ENCODE assay signal across 9 mouse cellular contexts in genomic region chr6:117167426-117167730, GRCm38 (mm10). TPM values are rescaled to one million over a fixed set of nuclear protein-coding genes. Genes with fewer than 3 reads are reported as not detected.
DNase-seq lines count a peak whose midpoint lies in the region; ATAC-seq and TF ChIP-seq lines count a peak whose summit lies in the region.
"Had no signal": no experiment of that assay in that cellular context is flagged by ENCODE, and none has a peak within 500 bp of the region (broad histone marks: within the 10 kb centered on the region; RNA-seq: fewer than 3 reads in every experiment).

No protein-coding gene starts in this region.

- 11% methylated on average over 7 of the region's 7 CpGs for WGBS in forebrain, embryonic 14.5 days
- WGBS in intestine, embryonic 14.5 days, result 23% methylated on average over 7 of the region's 7 CpGs
- 10% methylated on average over 7 of the region's 7 CpGs for WGBS in midbrain, embryonic 16.5 days

- DNase-seq in layer of hippocampus, adult 2 months (ENCODE audit: low spot score in 2 of 2), result no peak
- DNase-seq in layer of hippocampus, adult 18-20 months (ENCODE audit: low spot score in 2 of 2), result no peak
- no peak for DNase-seq in forebrain, embryonic 14.5 days (ENCODE audit: low spot score)
- DNase-seq in intestine, embryonic 14.5 days (ENCODE audit: low spot score), result peak; percentile 71
- DNase-seq in thymus, postnatal 36 days, result no peak
- DNase-seq in urinary bladder, postnatal 4 days (ENCODE audit: low spot score in 2 of 2), result no peak
- DNase-seq in cerebellum, adult 11-12 months, result no peak

- H3K9me3 ChIP-seq in forebrain, embryonic 14.5 days (replicated peaks; ENCODE audit: control insufficient read depth, low read length), result no peaks in the 10 kb centered on the region
- H3K9me3 ChIP-seq in intestine, embryonic 14.5 days (ENCODE audit: control insufficient read depth, low read length), result no peaks in the 10 kb centered on the region
- H3K9me3 ChIP-seq in midbrain, embryonic 16.5 days (replicated peaks; ENCODE audit: control insufficient read depth, low read length, poor library complexity, severe bottlenecking), result no peaks in the 10 kb centered on the region

- H3K27me3 ChIP-seq in forebrain, embryonic 14.5 days (replicated peaks; ENCODE audit: control insufficient read depth, insufficient read depth, low read length), result peaks cover 48% of the 10 kb centered on the region
- H3K27me3 ChIP-seq in intestine, embryonic 14.5 days (replicated peaks; ENCODE audit: control insufficient read depth, insufficient read depth, low read length), result peaks cover 7% of the 10 kb centered on the region
- peaks cover 43% of the 10 kb centered on the region for H3K27me3 ChIP-seq in midbrain, embryonic 16.5 days (ENCODE audit: control insufficient read depth, insufficient read depth, low read depth, low read length)

- H3K36me3 ChIP-seq in forebrain, embryonic 14.5 days (ENCODE audit: control insufficient read depth, insufficient read depth, low read length), result no peaks in the 10 kb centered on the region
- peaks cover 1% of the 10 kb centered on the region; the same call in 1 of the 2 replicates for H3K36me3 ChIP-seq in intestine, embryonic 14.5 days (ENCODE audit: control insufficient read depth, insufficient read depth, low read length)
- H3K36me3 ChIP-seq in midbrain, embryonic 16.5 days (ENCODE audit: control insufficient read depth, insufficient read depth, low read length), result no peaks in the 10 kb centered on the region

- H3K27ac ChIP-seq in layer of hippocampus, adult 2 months, result peak overlapping the region; percentile 1; the same call in 1 of the 2 replicates
- no peak overlapping the region for H3K27ac ChIP-seq in forebrain, embryonic 14.5 days (ENCODE audit: low read depth, low read length)
- no peak overlapping the region for H3K27ac ChIP-seq in intestine, embryonic 14.5 days (ENCODE audit: low read depth)
- no peak overlapping the region for H3K27ac ChIP-seq in midbrain, embryonic 16.5 days (ENCODE audit: low read length)

- H3K9ac ChIP-seq in forebrain, embryonic 14.5 days (ENCODE audit: low read length), result no peak overlapping the region
- H3K9ac ChIP-seq in intestine, embryonic 14.5 days (ENCODE audit: low read length), result no peak overlapping the region
- no peak overlapping the region for H3K9ac ChIP-seq in midbrain, embryonic 16.5 days (ENCODE audit: low read depth, low read length)

- peak overlapping the region; percentile 91; the same call in 1 of the 2 replicates for H3K4me2 ChIP-seq in forebrain, embryonic 14.5 days (ENCODE audit: low read length)
- H3K4me2 ChIP-seq in intestine, embryonic 14.5 days (ENCODE audit: low read length), result peak overlapping the region; percentile 87
- peak overlapping the region; percentile 96 for H3K4me2 ChIP-seq in midbrain, embryonic 16.5 days (ENCODE audit: low read length)

- ATAC-seq in forebrain, embryonic 14.5 days, result no peak
- no peak for ATAC-seq in intestine, embryonic 14.5 days (replicated peaks; ENCODE audit: low FRiP score, low TSS enrichment, low read depth)
- ATAC-seq in midbrain, embryonic 16.5 days, result no peak

- peak overlapping the region; percentile 60; the same call in 1 of the 2 replicates for H3K4me3 ChIP-seq in layer of hippocampus, adult 2 months
- H3K4me3 ChIP-seq in forebrain, embryonic 14.5 days (ENCODE audit: low read depth, low read length), result 0 out of 2 replicates have a peak overlapping the region, but pooled peaks have one; percentile 56
- no peak overlapping the region for H3K4me3 ChIP-seq in intestine, embryonic 14.5 days (ENCODE audit: low read depth, low read length)
- H3K4me3 ChIP-seq in midbrain, embryonic 16.5 days (ENCODE audit: low read depth, low read length), result no peak overlapping the region

- H3K4me1 ChIP-seq in forebrain, embryonic 14.5 days (ENCODE audit: control insufficient read depth, insufficient read depth, low read length), result peaks cover 12% of the 10 kb centered on the region
- peaks cover 20% of the 10 kb centered on the region for H3K4me1 ChIP-seq in intestine, embryonic 14.5 days (replicated peaks; ENCODE audit: control insufficient read depth, insufficient read depth, low read length)
- peaks cover 22% of the 10 kb centered on the region for H3K4me1 ChIP-seq in midbrain, embryonic 16.5 days (ENCODE audit: control insufficient read depth, insufficient read depth, low read length)

- no peak for TF ChIP-seq CTCF in layer of hippocampus, adult 2 months (conservative IDR thresholded peaks at IDR 0.05)

RNA-seq across cellular contexts. Expression of gene Cxcl12, which starts 1.0 kb away (rescaled TPM):
- total RNA-seq in layer of hippocampus, adult 2 months (2021), result 10 to 100 TPM; 41.1 to 45.2 TPM
- total RNA-seq in layer of hippocampus, adult 18-20 months (2021), result 10 to 100 TPM; 45.3 to 46.3 TPM
- 78.3 and 91.4 TPM in 2 replicates for polyA plus RNA-seq in forebrain, embryonic 14.5 days (2014; fragmentation: Nextera tagmentation; extraction: Ambion mirVana)
- 170 and 189 TPM in 2 replicates for polyA plus RNA-seq in intestine, embryonic 14.5 days (2014; fragmentation: Nextera tagmentation; extraction: Ambion mirVana)
- polyA plus RNA-seq in midbrain, embryonic 16.5 days (2015; fragmentation: Nextera tagmentation; extraction: Ambion mirVana), result 51.5 and 52.0 TPM in 2 replicates
- total RNA-seq: MEL had no signal

Comparison
In these comparisons a context has a peak if more than half of its experiments do, and no peak if none do; other contexts are left out.
1. H3K4me3 ChIP-seq: peak in layer of hippocampus, adult 2 months (single experiment) and forebrain, embryonic 14.5 days (single experiment); none in intestine, embryonic 14.5 days (single experiment) and midbrain, embryonic 16.5 days (single experiment).
2. Peak in every context shown above with its lines, with median percentiles within 50 percentile points of each other: H3K4me2 ChIP-seq.